Mouse (Mus musculus): ENCODE measurements around the gene Psmd13. TPM values are rescaled to one million over a fixed set of nuclear protein-coding genes. Genes with fewer than 3 reads are reported as not detected.
"Not testable (repeated sequence)": the region's sequence is repeated elsewhere in the genome, so short reads cannot be mapped to it uniquely, and the experiment has no call there.

The Psmd13 gene
- total RNA-seq, 2 experiments from 2014 or later, result 113 to 119 TPM

DNA sequence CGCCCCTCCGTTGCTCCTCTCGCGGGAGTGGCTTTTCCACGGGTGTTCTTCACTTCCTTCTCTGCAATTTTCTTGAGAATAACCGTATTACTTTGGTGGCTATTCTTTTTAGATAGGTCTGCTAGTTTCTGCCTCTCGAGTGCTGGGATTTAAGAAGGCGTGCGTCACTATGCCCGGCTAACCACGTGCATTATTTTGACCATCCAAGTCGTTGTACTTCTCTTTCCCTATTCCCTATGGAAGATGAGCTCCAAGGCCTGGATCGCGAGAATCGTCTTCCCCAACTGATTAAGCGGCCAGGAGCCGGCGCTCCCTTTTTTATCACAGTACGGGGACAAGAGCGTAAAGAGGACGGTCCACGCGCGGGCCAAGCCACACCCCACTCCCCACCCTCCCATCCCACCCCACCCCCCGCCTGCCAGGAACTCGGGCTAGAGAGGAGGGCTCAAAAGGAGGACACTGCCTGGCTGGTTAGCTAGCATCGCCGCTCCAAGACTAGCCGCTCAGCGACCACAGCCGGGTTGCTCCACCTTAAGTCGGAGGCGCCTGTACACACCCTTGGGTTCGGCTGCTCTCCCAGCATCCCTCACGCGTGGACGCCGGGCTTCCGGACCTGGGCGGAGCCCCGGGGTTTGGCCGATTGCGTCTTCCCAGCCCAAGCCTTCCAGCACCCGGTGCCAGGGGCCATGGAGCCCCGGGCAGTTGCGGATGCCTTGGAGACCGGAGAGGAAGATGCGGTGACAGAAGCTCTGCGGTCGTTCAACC is 24.8 kb upstream of the Psmd13 start, which contains the start of gene Ric8a:
TSS of gene Ric8a (plus strand) at position 173 of the 765 bp plus-strand sequence.
- DNase-seq, result peak; percentile 90 to 91

- DNase-seq, result no peak
Observed at GRCm38 (mm10) chr7:140857550-140858505, 23.9 kb upstream of the Psmd13 start, which contains the start of gene Bet1l. Gene Bet1l (minus strand): TSS chr7:140857577.

- no peak for DNase-seq
Observed at GRCm38 (mm10) chr7:140858746-140859145, 23.0 kb upstream of the Psmd13 start.

- no peak for DNase-seq
Observed at GRCm38 (mm10) chr7:140859997-140860396, 21.8 kb upstream of the Psmd13 start.

- DNase-seq, result no peak
Observed at GRCm38 (mm10) chr7:140860728-140861127, 21.0 kb upstream of the Psmd13 start.

DNA sequence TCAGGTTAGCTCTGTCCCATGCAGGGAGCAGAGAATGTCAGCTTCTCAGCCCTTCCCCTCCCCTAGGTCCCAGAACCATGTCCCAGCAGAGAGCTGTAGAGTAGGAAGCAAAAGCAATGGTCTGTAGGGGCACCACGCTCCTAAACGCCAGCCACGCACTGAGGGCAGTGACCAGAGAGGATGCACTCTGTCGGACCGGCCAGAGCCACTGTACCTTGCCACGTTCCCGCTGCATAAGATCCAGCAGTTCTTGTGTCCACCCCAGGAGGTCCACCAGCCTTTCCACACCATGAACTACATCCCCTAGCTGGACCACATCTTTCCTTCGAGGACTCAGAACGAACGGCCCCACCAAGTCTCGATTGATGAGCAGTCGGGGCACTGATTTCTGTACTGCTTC is 17.0 kb upstream of the Psmd13 start:
- no peak for DNase-seq

- DNase-seq, result no peak
Observed at GRCm38 (mm10) chr7:140874224-140874623, 7.5 kb upstream of the Psmd13 start.

- no peak for DNase-seq
Observed at GRCm38 (mm10) chr7:140877364-140877763, 4.4 kb upstream of the Psmd13 start.

DNA sequence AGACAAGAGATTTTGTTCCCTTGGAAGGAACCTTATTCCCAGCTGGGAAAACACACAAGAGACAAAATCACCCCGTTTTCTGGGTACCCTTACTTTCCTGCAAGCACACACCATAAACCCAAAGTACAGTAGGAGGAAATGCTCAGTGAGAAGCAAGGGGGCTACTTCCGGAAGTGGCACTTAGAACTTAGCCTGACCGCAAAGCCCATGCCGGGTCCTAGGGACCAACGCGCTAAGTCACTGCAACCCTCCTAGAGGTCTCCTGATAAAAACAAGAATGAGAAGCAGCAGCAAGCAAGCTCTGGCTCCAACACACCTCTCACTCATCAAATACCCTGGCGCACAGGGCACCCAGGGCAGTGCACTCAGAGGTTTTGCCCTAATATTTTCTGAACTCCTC is 2.4 kb upstream of the Psmd13 start:
- no peak for DNase-seq

- no peak for DNase-seq
Observed at GRCm38 (mm10) chr7:140880419-140880818, 1.3 kb upstream of the Psmd13 start.

DNA sequence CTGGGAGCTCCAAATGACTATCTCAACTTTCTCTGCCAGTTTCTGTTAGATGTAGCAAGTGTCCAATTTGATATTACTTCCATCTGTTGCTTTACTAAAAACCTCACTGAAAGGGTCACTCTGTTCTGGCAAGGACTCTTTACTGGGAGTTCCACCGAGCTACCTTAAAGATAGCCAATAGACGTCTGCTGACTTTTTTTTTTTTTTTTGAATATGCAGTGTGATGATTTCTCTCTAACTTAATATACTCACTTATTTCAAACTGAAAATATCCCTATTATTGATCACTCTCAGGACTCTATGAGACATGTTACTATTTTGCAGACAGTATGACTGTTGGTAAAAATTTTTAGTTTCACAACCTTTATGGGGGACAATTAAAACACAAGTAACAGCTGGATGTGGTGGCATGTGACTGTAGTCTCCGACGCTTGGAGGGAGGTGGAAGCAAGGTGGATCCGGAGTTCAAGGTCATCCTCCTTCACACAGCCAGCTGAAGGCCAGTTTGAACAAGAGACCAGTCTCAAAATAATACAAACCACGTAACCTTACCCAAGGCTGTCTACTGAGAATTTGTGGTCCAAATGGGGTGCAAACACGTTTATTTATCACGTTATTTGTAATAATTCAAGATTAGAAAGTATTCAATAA is 778 bp upstream of the Psmd13 start:
- DNase-seq, result no peak

GRCm38 (mm10) chr7:140882469-140882803 is 668 bp downstream of the Psmd13 start:
- no peak for DNase-seq

DNA sequence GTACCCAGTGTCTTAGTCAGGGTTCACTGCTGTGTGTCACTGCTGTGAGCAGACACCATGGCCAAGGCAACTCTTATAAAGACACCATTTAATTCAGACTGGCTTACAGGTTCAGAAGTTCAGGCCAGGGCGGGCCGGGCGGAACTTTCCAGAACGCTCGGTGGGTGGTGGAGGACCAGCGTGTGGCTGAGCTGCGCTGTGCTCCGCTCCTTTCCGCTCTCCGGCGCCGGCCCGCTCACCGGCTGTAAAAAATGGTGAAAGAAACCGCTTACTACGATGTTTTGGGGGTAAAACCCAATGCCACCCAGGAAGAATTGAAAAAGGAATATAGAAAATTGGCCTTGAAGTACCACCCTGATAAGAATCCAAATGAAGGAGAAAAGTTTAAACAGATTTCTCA is 8.9 kb downstream of the Psmd13 start:
- not testable (repeated sequence) for DNase-seq

DNA sequence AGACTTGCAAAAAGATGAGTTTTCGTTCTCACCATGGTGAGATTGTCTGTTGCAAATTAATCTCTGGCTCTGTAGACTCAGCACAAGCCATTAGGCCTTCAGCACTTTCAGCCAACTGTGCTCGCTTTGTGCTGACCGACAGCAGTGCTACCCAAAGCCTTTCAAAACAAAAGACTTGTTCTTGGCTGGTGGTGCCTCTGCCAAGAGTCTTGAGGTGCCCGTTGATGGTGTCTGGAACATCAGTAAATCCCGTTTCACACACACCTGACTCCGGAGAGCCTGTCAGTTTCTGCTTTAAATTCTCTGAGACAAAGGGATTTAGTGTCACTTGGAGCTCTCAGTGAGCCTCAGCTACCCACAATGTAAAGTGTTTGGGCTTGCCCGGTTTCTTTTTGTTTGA is 12.3 kb downstream of the Psmd13 start:
- DNase-seq, result no peak

DNA sequence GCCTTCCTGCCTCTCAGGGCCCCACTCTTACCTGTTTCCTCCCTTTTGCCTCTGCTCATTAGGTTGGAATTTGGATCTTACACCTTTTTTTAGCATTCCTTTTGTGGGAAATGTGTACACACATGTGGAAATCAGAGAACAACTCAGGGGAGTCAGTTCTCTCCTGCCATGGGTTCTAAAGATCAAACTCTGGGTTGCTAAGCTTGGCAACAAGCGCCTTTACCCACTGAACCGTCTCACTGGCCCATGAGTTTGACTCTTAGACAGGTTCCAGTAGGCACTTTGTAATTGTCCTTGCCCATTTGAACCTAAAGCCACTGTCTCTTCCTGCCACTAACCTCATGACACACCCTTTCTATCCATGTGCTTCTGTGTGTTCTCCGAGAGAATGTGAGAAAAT is 12.8 kb downstream of the Psmd13 start:
- DNase-seq, result no peak

- DNase-seq, result no peak
Observed at GRCm38 (mm10) chr7:140897863-140898262, 16.1 kb downstream of the Psmd13 start.

- DNase-seq, result no peak
Observed at GRCm38 (mm10) chr7:140899121-140899520, 17.4 kb downstream of the Psmd13 start.

DNA sequence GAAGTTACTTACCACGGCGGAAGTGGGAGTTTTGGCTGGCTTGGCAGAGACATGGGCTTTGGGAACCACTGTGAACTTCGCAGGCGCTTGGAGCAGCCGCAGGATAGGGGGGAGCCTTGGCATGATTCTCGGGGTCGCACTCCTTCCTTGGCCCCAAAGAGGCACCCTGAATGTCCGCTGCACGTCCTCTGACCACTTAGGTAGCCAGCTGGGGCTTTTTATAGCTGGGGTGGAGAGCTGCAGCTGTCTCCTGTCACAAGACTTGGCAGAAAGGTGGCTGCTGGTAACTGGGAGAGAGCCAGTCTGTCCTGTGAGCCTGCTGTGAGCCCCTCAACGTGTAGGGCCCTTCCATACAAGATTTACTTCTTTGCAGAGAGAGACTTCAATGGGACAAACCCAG is 18.5 kb downstream of the Psmd13 start, which contains the start of gene Cox8b:
TSS of gene Cox8b (minus strand) at position 227 of the 400 bp plus-strand sequence.
- no peak for DNase-seq

DNA sequence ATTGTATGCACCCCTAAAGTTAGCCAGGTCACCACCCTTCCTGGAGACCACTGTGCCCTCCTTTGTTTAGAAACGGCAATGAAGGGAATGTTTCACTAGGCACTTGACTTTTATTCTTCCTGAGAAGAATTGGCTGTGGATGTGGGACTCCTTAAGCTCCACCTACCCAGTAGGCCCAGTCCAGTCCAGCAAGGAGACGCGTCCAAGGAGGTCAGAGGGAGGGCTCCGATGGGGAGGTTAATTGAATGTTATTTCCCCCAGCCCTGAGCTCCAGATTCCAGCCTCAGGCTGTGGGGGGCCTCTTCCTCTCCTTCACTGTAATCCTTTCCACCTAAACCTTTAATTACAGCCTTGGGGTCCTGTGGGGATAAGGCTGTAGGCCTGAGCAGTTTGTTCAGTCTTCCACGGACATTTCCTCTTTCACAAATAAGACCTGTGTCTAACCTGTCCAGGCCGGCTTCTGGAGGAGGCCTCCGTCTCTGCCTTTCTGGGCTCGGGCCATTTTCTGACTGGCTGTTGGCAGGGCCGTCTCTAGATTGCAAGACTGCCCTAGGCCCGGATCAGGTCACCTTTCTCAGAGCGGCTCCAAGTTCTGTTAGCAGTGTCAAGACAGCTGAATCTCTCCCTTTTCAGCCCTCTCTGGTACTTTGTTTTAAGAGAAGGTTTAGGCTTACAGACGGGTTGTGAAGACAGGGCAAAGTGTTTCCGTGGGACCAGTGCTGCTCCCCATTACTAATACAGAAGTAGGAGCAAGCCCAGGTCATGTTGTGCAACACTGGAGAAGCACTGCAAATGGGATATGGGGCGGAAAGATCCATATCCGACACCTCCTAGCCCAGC is 20.5 kb downstream of the Psmd13 start:
- no peak for DNase-seq

GRCm38 (mm10) chr7:140903212-140903611 is 21.4 kb downstream of the Psmd13 start:
- peak; percentile 70 to 72 for DNase-seq

- no peak for DNase-seq
Observed at GRCm38 (mm10) chr7:140905642-140906081, 23.9 kb downstream of the Psmd13 start.

- DNase-seq, result no peak
Observed at GRCm38 (mm10) chr7:140907131-140907530, 25.4 kb downstream of the Psmd13 start.

Measured in layer of hippocampus, postnatal 36 days (tissue).